Mouse (Mus musculus): ENCODE results near the gene Amotl1.
A peak's percentile ranks its signal among the peaks of the same experiment; 100 is the strongest.
"Not testable (repeated sequence)": the region's sequence is repeated elsewhere in the genome, so short reads cannot be mapped to it uniquely, and the experiment has no call there.

The Amotl1 gene

GRCm38 (mm10) chr9:14599799-14600198, 45.1 kb downstream of the Amotl1 start:
- DNase-seq, result no peak

- DNase-seq, result no peak
These were observed 46.7 kb downstream of the Amotl1 start for GRCm38 (mm10) chr9:14598157-14598556.

GRCm38 (mm10) chr9:14597429-14597828, 47.4 kb downstream of the Amotl1 start:
- DNase-seq, result no peak

- DNase-seq, result no peak
These were observed 48.0 kb downstream of the Amotl1 start for GRCm38 (mm10) chr9:14596858-14597257.

GRCm38 (mm10) chr9:14596427-14596826, 48.4 kb downstream of the Amotl1 start:
- no peak for DNase-seq

- DNase-seq, result no peak
These were observed 49.0 kb downstream of the Amotl1 start for GRCm38 (mm10) chr9:14595893-14596292.

GRCm38 (mm10) chr9:14593880-14594279, 51.0 kb downstream of the Amotl1 start:
- DNase-seq, result no peak

GRCm38 (mm10) chr9:14590666-14591065, 54.2 kb downstream of the Amotl1 start:
- no peak for DNase-seq

- DNase-seq, result no peak
These were observed 56.2 kb downstream of the Amotl1 start for GRCm38 (mm10) chr9:14588690-14589089.

GRCm38 (mm10) chr9:14585702-14586101, 59.2 kb downstream of the Amotl1 start:
- no peak for DNase-seq

GRCm38 (mm10) chr9:14578960-14579359, 65.9 kb downstream of the Amotl1 start:
- peak; percentile 47 for DNase-seq

- DNase-seq, result not testable (repeated sequence)
These were observed 68.5 kb downstream of the Amotl1 start for GRCm38 (mm10) chr9:14576359-14576758.

- no peak for DNase-seq
These were observed 70.0 kb downstream of the Amotl1 start for GRCm38 (mm10) chr9:14574760-14575399.

GRCm38 (mm10) chr9:14569175-14569975, 75.5 kb downstream of the Amotl1 start:
- DNase-seq, result no peak

GRCm38 (mm10) chr9:14568487-14568886, 76.4 kb downstream of the Amotl1 start:
- DNase-seq, result no peak

- no peak for DNase-seq
These were observed 80.4 kb downstream of the Amotl1 start for GRCm38 (mm10) chr9:14564486-14564885.

GRCm38 (mm10) chr9:14563351-14563750, 81.5 kb downstream of the Amotl1 start:
- DNase-seq, result no peak

- DNase-seq, result no peak
These were observed 84.3 kb downstream of the Amotl1 start for GRCm38 (mm10) chr9:14560545-14560944.

- no peak for DNase-seq
These were observed 84.9 kb downstream of the Amotl1 start for GRCm38 (mm10) chr9:14559996-14560395.

GRCm38 (mm10) chr9:14559430-14559829, 85.4 kb downstream of the Amotl1 start:
- no peak for DNase-seq

- DNase-seq, result no peak
These were observed 86.5 kb downstream of the Amotl1 start for GRCm38 (mm10) chr9:14558332-14558731.

GRCm38 (mm10) chr9:14548366-14548761, 96.5 kb downstream of the Amotl1 start:
- DNase-seq, result no peak

- DNase-seq, result no peak
These were observed 97.1 kb downstream of the Amotl1 start for GRCm38 (mm10) chr9:14547584-14548365.
